Mouse (Mus musculus): ENCODE results near the gene Trap1. TPM values are rescaled to one million over a fixed set of nuclear protein-coding genes. Genes with fewer than 3 reads are reported as not detected.
A peak's percentile ranks its signal among the peaks of the same experiment; 100 is the strongest.
"Not testable (repeated sequence)": the region's sequence is repeated elsewhere in the genome, so short reads cannot be mapped to it uniquely, and the experiment has no call there.

The Trap1 gene
- 59.7 and 62.8 TPM in 2 replicates for polyA plus RNA-seq (2016; fragmentation: Nextera tagmentation; extraction: Ambion mirVana)

GRCm38 (mm10) chr16:4077384-4078061 lies at the start of gene Trap1:
Gene Trap1 (minus strand): TSS chr16:4077827.
- peak; percentile 98 for ATAC-seq (ENCODE audit: low FRiP score, low read depth)
- WGBS: under 1% methylated on average over 58 of the region's 58 CpGs

GRCm38 (mm10) chr16:4117072-4117471 lies 39.4 kb upstream of the Trap1 start:
- WGBS: 95% methylated on average over 4 of the region's 4 CpGs

More at GRCm38 (mm10) chr16:4077384-4078061, at the start of gene Trap1:
- H3K4me1 ChIP-seq: peaks cover 11% of the 10 kb centered on the region
- no peaks in the 10 kb centered on the region for H3K27me3 ChIP-seq
- H3K4me2 ChIP-seq (replicated peaks): peak within 1 kb of the TSS; percentile 68
- peaks cover 5% of the 10 kb centered on the region; the same call in 1 of the 2 replicates for H3K36me3 ChIP-seq
- H3K4me3 ChIP-seq: peak within 1 kb of the TSS; percentile 76
- peak within 1 kb of the TSS; percentile 69 for H3K9ac ChIP-seq (replicated peaks)
- H3K9me3 ChIP-seq: no peaks in the 10 kb centered on the region
- H3K27ac ChIP-seq (replicated peaks): peak within 1 kb of the TSS; percentile 80

GRCm38 (mm10) chr16:4100374-4100773 lies 22.7 kb upstream of the Trap1 start:
- Histone ChIP-seq H3K27me3 (no peaks in the 10 kb centered on the region), H3K4me1 (no peaks in the 10 kb centered on the region), H3K27ac (replicated peaks) (no peak overlapping the region), H3K9ac (replicated peaks) (no peak overlapping the region), H3K36me3 (peaks cover 56% of the 10 kb centered on the region), H3K9me3 (no peaks in the 10 kb centered on the region), H3K4me2 (replicated peaks) (no peak overlapping the region), H3K4me3 (no peak overlapping the region)
- 97% methylated on average over 2 of the region's 2 CpGs for WGBS
- ATAC-seq (ENCODE audit: low FRiP score, low read depth): no peak

More at GRCm38 (mm10) chr16:4117072-4117471, 39.4 kb upstream of the Trap1 start:
- no peaks in the 10 kb centered on the region for H3K4me1 ChIP-seq
- peaks cover 82% of the 10 kb centered on the region for H3K36me3 ChIP-seq
- H3K27me3 ChIP-seq: no peaks in the 10 kb centered on the region
- H3K27ac ChIP-seq (replicated peaks): no peak overlapping the region
- no peak overlapping the region for H3K9ac ChIP-seq (replicated peaks)
- H3K4me2 ChIP-seq (replicated peaks): no peak overlapping the region
- no peaks in the 10 kb centered on the region for H3K9me3 ChIP-seq
- ATAC-seq (ENCODE audit: low FRiP score, low read depth): no peak
- no peak overlapping the region for H3K4me3 ChIP-seq

GRCm38 (mm10) chr16:4097521-4097920 lies 19.9 kb upstream of the Trap1 start:
- H3K9ac ChIP-seq (replicated peaks): no peak overlapping the region
- H3K4me2 ChIP-seq (replicated peaks): no peak overlapping the region
- no peaks in the 10 kb centered on the region for H3K9me3 ChIP-seq
- no peak overlapping the region for H3K27ac ChIP-seq (replicated peaks)
- H3K4me3 ChIP-seq: no peak overlapping the region
- no peaks in the 10 kb centered on the region for H3K4me1 ChIP-seq
- H3K27me3 ChIP-seq: no peaks in the 10 kb centered on the region
- H3K36me3 ChIP-seq: peaks cover 78% of the 10 kb centered on the region
- ATAC-seq (ENCODE audit: low FRiP score, low read depth): no peak
- WGBS: 100% methylated on average over 1 of the region's 1 CpGs

- H3K27ac ChIP-seq (replicated peaks): no peak overlapping the region
- no peak overlapping the region for H3K4me2 ChIP-seq (replicated peaks)
- no peak for ATAC-seq (ENCODE audit: low FRiP score, low read depth)
- H3K4me3 ChIP-seq: no peak overlapping the region
- no peaks in the 10 kb centered on the region for H3K27me3 ChIP-seq
- peaks cover 82% of the 10 kb centered on the region for H3K36me3 ChIP-seq
- no peaks in the 10 kb centered on the region for H3K4me1 ChIP-seq
- no peak overlapping the region for H3K9ac ChIP-seq (replicated peaks)
- H3K9me3 ChIP-seq: no peaks in the 10 kb centered on the region
Measured at GRCm38 (mm10) chr16:4096898-4097297, 19.3 kb upstream of the Trap1 start.

GRCm38 (mm10) chr16:4096141-4096540 lies 18.5 kb upstream of the Trap1 start:
- H3K9ac ChIP-seq (replicated peaks): no peak overlapping the region
- ATAC-seq (ENCODE audit: low FRiP score, low read depth): no peak
- H3K27me3 ChIP-seq: no peaks in the 10 kb centered on the region
- no peaks in the 10 kb centered on the region for H3K9me3 ChIP-seq
- no peak overlapping the region for H3K4me3 ChIP-seq
- H3K4me2 ChIP-seq (replicated peaks): no peak overlapping the region
- 100% methylated on average over 3 of the region's 3 CpGs for WGBS
- H3K4me1 ChIP-seq: no peaks in the 10 kb centered on the region
- H3K36me3 ChIP-seq: peaks cover 83% of the 10 kb centered on the region
- no peak overlapping the region for H3K27ac ChIP-seq (replicated peaks)

GRCm38 (mm10) chr16:4087214-4087913 lies 9.7 kb upstream of the Trap1 start:
- Histone ChIP-seq H3K36me3 (peaks cover 88% of the 10 kb centered on the region), H3K4me3 (no peak overlapping the region), H3K4me1 (no peaks in the 10 kb centered on the region), H3K27me3 (no peaks in the 10 kb centered on the region), H3K4me2 (replicated peaks) (no peak overlapping the region), H3K27ac (replicated peaks) (no peak overlapping the region), H3K9me3 (no peaks in the 10 kb centered on the region), H3K9ac (replicated peaks) (no peak overlapping the region)
- no peak for ATAC-seq (ENCODE audit: low FRiP score, low read depth)
- WGBS: 94% methylated on average over 8 of the region's 8 CpGs

GRCm38 (mm10) chr16:4085851-4086387 lies 8.3 kb upstream of the Trap1 start:
- no peak overlapping the region for H3K4me2 ChIP-seq (replicated peaks)
- no peak overlapping the region for H3K9ac ChIP-seq (replicated peaks)
- 97% methylated on average over 9 of the region's 9 CpGs for WGBS
- peaks cover 79% of the 10 kb centered on the region for H3K36me3 ChIP-seq
- no peak overlapping the region for H3K4me3 ChIP-seq
- no peak for ATAC-seq (ENCODE audit: low FRiP score, low read depth)
- no peaks in the 10 kb centered on the region for H3K9me3 ChIP-seq
- H3K4me1 ChIP-seq: no peaks in the 10 kb centered on the region
- H3K27me3 ChIP-seq: no peaks in the 10 kb centered on the region
- H3K27ac ChIP-seq (replicated peaks): no peak overlapping the region

- ATAC-seq (ENCODE audit: low FRiP score, low read depth): no peak
- peaks cover 70% of the 10 kb centered on the region for H3K36me3 ChIP-seq
- WGBS: 94% methylated on average over 7 of the region's 7 CpGs
Measured at GRCm38 (mm10) chr16:4085051-4085450, 7.4 kb upstream of the Trap1 start.

GRCm38 (mm10) chr16:4080419-4080818 lies 2.8 kb upstream of the Trap1 start:
- Histone ChIP-seq H3K36me3 (peaks cover 24% of the 10 kb centered on the region), H3K4me1 (peaks cover 11% of the 10 kb centered on the region)
- not testable (repeated sequence) for H3K4me2 ChIP-seq (replicated peaks); H3K27me3 ChIP-seq; H3K4me3 ChIP-seq; H3K27ac ChIP-seq (replicated peaks); H3K9me3 ChIP-seq; ATAC-seq (ENCODE audit: low FRiP score, low read depth); H3K9ac ChIP-seq (replicated peaks)
- WGBS: 82% methylated on average over 3 of the region's 3 CpGs

More at GRCm38 (mm10) chr16:4085051-4085450, 7.4 kb upstream of the Trap1 start:
- no peaks in the 10 kb centered on the region for H3K27me3 ChIP-seq
- no peak overlapping the region for H3K9ac ChIP-seq (replicated peaks)
- no peaks in the 10 kb centered on the region for H3K9me3 ChIP-seq
- H3K27ac ChIP-seq (replicated peaks): no peak overlapping the region
- no peak overlapping the region for H3K4me3 ChIP-seq
- no peaks in the 10 kb centered on the region for H3K4me1 ChIP-seq
- no peak overlapping the region for H3K4me2 ChIP-seq (replicated peaks)

GRCm38 (mm10) chr16:4079656-4080055 lies 2.0 kb upstream of the Trap1 start:
- H3K4me1 ChIP-seq: peaks cover 11% of the 10 kb centered on the region
- 57% methylated on average over 1 of the region's 1 CpGs for WGBS
- H3K27me3 ChIP-seq: no peaks in the 10 kb centered on the region
- no peak overlapping the region for H3K4me3 ChIP-seq
- no peak overlapping the region for H3K9ac ChIP-seq (replicated peaks)
- H3K36me3 ChIP-seq: peaks cover 16% of the 10 kb centered on the region
- H3K27ac ChIP-seq (replicated peaks): no peak overlapping the region
- no peak overlapping the region for H3K4me2 ChIP-seq (replicated peaks)
- ATAC-seq (ENCODE audit: low FRiP score, low read depth): no peak
- H3K9me3 ChIP-seq: no peaks in the 10 kb centered on the region

GRCm38 (mm10) chr16:4078302-4078701 lies 675 bp upstream of the Trap1 start:
- H3K9me3 ChIP-seq; H3K27me3 ChIP-seq; H3K27ac ChIP-seq (replicated peaks); H3K36me3 ChIP-seq; ATAC-seq (ENCODE audit: low FRiP score, low read depth); H3K9ac ChIP-seq (replicated peaks): not testable (repeated sequence)
- peak overlapping the region; percentile 68 for H3K4me2 ChIP-seq (replicated peaks)
- peak overlapping the region; percentile 76 for H3K4me3 ChIP-seq
- H3K4me1 ChIP-seq: peaks cover 11% of the 10 kb centered on the region
- WGBS: 79% methylated on average over 10 of the region's 10 CpGs

All from midbrain, embryonic 12.5 days (tissue).